Comparison of ENCODE assay signal across 20 mouse cellular contexts in genomic region chr3:138290672-138291071, GRCm38 (mm10). TPM values are rescaled to one million over a fixed set of nuclear protein-coding genes. Genes with fewer than 3 reads are reported as not detected.
"Had no signal": no experiment of that assay in that cellular context is flagged by ENCODE, and none has a peak within 500 bp of the region (broad histone marks: within the 10 kb centered on the region; RNA-seq: fewer than 3 reads in every experiment).

No protein-coding gene starts in this region.

- H3K9me3 ChIP-seq: liver, embryonic 13.5 days; lung, embryonic 15.5 days; neural tube, embryonic 13.5 days had no signal

- H3K36me3 ChIP-seq: limb, embryonic 12.5 days; liver, embryonic 13.5 days; neural tube, embryonic 13.5 days had no signal

- H3K27me3 ChIP-seq: limb, embryonic 12.5 days; liver, embryonic 13.5 days; lung, embryonic 15.5 days; megakaryocyte, embryonic 14.5 days; neural tube, embryonic 13.5 days had no signal

- ATAC-seq: intestine, postnatal 0 days; midbrain, embryonic 16.5 days had no signal

- DNase-seq: layer of hippocampus, adult 9-11 months; layer of hippocampus, postnatal 36 days; liver; liver, embryonic 13.5 days; liver, postnatal 0 days; lung, postnatal 14 days; right cerebral cortex, postnatal 4 days; spleen, adult 18-20 months; thymus, adult 18-20 months; thymus, postnatal 14 days had no signal

- H3K4me3 ChIP-seq: limb, embryonic 12.5 days; liver, embryonic 13.5 days; lung, embryonic 15.5 days; megakaryocyte, embryonic 14.5 days; neural tube, embryonic 13.5 days had no signal

- H3K27ac ChIP-seq: limb, embryonic 12.5 days; liver, embryonic 13.5 days; lung, embryonic 15.5 days; macrophage; neural tube, embryonic 13.5 days had no signal

- H3K4me1 ChIP-seq: liver, embryonic 13.5 days; lung, embryonic 15.5 days; megakaryocyte, embryonic 14.5 days; neural tube, embryonic 13.5 days had no signal

- H3K4me2 ChIP-seq: limb, embryonic 12.5 days; liver, embryonic 13.5 days; lung, embryonic 15.5 days; midbrain, embryonic 11.5 days; neural tube, embryonic 13.5 days had no signal

- H3K9ac ChIP-seq: limb, embryonic 12.5 days; liver, embryonic 13.5 days; liver, postnatal 0 days; lung, embryonic 15.5 days; neural tube, embryonic 13.5 days had no signal

RNA-seq across cellular contexts. Expression of gene Adh6a, which starts 22.4 kb away (rescaled TPM):
- polyA plus RNA-seq: limb, embryonic 12.5 days; liver, embryonic 13.5 days; liver, postnatal 0 days; macrophage; midbrain, embryonic 11.5 days; midbrain, embryonic 16.5 days; stomach, embryonic 14.5 days had no signal

RNA-seq across cellular contexts. Expression of gene Adh1, which starts 29.9 kb away (rescaled TPM):
- polyA plus RNA-seq: macrophage had no signal

RNA-seq across cellular contexts. Expression of gene Adh6b, which starts 50.9 kb away (rescaled TPM):
- polyA plus RNA-seq: intestine, postnatal 0 days; large intestine, adult 2 months; macrophage; stomach, embryonic 14.5 days had no signal
